Mouse (Mus musculus) yolk sac, embryonic 10.5 days (tissue): Measurements from ENCODE around the gene Prss16.

ENCODE experiments used
- DNase-seq: peaks from one replicate; pipeline ENCODE4 v3.0.0-alpha.2; 2017; ENCODE audit warnings: low spot score

Gene Prss16

GRCm38 (mm10) chr13:22009642-22010041 lies at the start of gene Prss16:
Gene Prss16 (minus strand): TSS chr13:22009742.
- no peak for DNase-seq

GRCm38 (mm10) chr13:22053754-22054153 lies 44.2 kb upstream of the Prss16 start:
- DNase-seq = no peak

GRCm38 (mm10) chr13:22051523-22051859 lies 41.9 kb upstream of the Prss16 start:
- no peak for DNase-seq

GRCm38 (mm10) chr13:22050591-22051522 lies 41.3 kb upstream of the Prss16 start:
- peak; percentile 97 for DNase-seq

GRCm38 (mm10) chr13:22049737-22050440 lies 40.3 kb upstream of the Prss16 start:
- no peak for DNase-seq

- no peak for DNase-seq
These were observed 39.5 kb upstream of the Prss16 start for GRCm38 (mm10) chr13:22049041-22049440.

- no peak for DNase-seq
These were observed 35.8 kb upstream of the Prss16 start for GRCm38 (mm10) chr13:22045311-22045710.

GRCm38 (mm10) chr13:22044432-22045155 lies 35.1 kb upstream of the Prss16 start:
- DNase-seq = no peak

GRCm38 (mm10) chr13:22043503-22044431 lies 34.2 kb upstream of the Prss16 start:
- no peak for DNase-seq

GRCm38 (mm10) chr13:22042568-22043502 lies 33.3 kb upstream of the Prss16 start, which contains the start of the genes Hist1h2ag and Hist1h2bj:
Gene Hist1h2ag (minus strand): TSS chr13:22042944.
Gene Hist1h2bj (plus strand): TSS chr13:22043214.
- peak; percentile 98 for DNase-seq

GRCm38 (mm10) chr13:22041651-22042567 lies 32.4 kb upstream of the Prss16 start:
- peak; percentile 56 for DNase-seq

- peak; percentile 96 for DNase-seq
These were observed 31.6 kb upstream of the Prss16 start, which contains the start of gene Hist1h4i for GRCm38 (mm10) chr13:22041142-22041536. Gene Hist1h4i (minus strand): TSS chr13:22041362.

- DNase-seq = peak; percentile 83
These were observed 31.1 kb upstream of the Prss16 start for GRCm38 (mm10) chr13:22040464-22041141.

- no peak for DNase-seq
These were observed 30.5 kb upstream of the Prss16 start for GRCm38 (mm10) chr13:22039951-22040463.

GRCm38 (mm10) chr13:22039364-22039763 lies 29.8 kb upstream of the Prss16 start:
- no peak for DNase-seq

- no peak for DNase-seq
These were observed 27.9 kb upstream of the Prss16 start for GRCm38 (mm10) chr13:22037415-22037814.

- DNase-seq = no peak
These were observed 27.4 kb upstream of the Prss16 start for GRCm38 (mm10) chr13:22036986-22037385.
